Mouse (Mus musculus) adipocyte (in vitro differentiated cells): ENCODE measurements around the gene Grin2d.

Experiments used
- DNase-seq: peaks from one replicate; pipeline ENCODE4 v3.0.0-alpha.2; 2016; ENCODE audit warnings: low spot score

Gene Grin2d

DNA sequence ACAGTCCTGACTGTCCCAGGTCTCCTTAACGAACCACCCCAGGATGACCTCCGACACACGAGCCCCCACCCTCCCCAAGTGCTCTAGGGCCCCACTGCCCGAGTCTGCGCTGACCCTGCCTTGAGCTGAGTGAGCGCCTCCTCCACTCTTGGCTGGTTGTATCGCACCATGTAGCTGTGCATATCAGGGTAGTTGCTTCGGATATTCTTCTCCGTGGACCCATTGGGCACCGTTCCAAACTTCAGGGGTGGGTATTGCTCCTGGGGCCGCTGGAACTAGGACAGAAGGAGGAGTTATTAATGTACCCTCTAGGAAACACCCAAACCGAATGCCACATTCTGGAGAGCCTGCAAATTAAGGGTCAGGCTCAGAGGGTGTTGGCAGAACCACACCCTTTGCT lies 25.1 kb downstream of the Grin2d start:
- no peak for DNase-seq

DNA sequence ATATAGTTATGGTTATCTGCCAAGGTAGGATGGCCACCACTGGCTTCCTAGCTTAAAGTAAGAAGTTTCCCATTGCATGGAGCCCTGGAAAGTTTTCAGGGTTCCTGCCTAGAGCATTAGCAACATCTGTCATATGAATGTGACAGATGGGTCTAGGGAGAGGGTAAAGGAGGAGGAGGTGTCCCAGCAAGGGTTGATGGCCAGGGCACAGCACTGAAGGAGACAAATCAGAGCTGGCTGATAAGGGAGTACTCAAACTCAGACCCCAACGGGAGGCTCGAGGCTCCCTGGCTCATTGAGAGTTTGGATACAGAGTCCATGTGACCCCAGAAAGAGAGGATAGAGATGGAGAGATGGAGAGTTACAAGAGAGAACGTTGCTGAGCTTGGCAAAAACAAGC lies 27.5 kb downstream of the Grin2d start:
- no peak for DNase-seq

DNA sequence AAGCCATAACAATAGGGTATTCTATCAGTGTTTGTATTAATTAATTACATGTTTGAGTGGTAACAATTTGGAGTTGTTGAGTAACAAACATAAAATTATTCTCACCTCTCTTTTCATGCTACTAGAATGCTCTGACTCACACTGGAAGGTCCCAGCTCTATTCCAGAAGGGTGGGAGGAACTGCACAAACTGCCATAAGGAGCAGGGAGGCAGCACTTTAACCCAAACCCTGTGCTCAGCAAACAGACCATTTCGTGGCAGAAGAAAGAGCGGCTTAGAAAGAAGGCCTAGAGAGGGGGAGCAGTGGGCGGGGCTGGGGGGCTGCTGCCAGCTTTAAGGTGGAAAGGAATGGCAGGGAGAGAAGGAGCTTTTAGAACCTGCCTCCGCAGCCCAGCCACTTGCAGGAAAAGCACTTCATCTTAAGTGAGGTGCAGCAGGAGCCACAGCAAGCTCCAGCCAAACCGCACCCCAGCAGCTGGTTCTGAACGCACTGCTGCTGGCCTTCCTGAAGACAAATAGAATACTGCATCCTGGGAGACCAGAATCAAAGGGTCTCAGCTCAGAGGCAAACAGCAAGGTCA lies 29.6 kb downstream of the Grin2d start:
- no peak for DNase-seq

DNA sequence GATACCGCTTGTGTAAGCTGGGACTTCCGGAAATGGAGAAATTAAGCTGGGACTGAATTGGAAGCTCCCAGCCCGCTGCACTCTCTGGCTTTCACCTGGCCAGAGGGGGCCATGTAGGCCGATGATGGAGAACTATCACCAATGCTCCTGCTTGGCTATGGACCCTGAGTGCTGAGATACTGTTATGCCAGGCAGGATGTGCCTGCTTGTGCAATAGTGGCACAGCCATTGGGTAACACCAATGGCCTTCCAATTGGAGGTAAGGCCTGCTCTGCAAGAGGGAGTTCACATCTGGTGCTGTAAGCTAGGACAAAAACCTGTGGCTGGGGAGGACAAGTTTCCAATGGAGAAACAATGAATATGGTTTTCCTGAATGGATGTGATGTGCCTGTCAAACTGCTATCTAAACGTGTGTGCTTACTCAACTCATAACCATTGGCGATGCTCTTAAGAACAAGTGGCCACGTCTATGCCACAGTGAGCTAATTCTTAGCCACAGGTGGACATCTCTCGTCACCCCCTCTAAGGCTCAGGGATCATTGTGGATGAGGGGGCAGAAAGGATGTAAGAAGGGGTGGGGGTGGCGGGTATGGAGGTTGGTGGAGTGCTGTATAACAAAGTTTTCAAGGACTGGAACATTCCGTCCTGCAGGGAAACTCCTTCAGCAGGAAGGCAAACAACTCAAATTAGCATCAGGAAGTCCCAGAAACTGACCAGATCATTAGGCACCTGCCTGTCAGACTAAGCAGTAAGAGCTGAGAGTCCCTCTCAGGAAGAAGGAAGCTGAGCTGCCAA lies 35.0 kb downstream of the Grin2d start:
- no peak for DNase-seq

DNA sequence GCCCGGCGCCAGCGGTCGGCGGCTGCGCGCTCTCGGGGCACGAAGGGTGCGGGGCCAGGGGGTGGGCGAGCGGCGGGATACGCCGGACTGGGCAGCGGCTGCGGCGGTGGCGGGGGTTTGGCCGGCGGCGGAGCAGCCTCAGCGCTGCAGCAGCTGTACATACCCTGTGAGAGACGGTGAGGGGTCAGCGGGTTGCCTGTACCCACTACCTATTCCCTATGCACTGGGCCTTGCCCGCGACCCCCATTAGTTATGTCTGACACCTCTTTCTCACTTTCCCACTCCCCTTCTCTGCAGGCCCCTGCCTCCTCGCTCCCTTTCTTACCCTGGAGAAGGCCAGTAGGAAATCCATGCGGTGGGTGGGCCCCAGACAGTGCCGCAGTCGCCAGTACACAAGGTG lies 44.3 kb downstream of the Grin2d start:
- DNase-seq, result no peak

DNA sequence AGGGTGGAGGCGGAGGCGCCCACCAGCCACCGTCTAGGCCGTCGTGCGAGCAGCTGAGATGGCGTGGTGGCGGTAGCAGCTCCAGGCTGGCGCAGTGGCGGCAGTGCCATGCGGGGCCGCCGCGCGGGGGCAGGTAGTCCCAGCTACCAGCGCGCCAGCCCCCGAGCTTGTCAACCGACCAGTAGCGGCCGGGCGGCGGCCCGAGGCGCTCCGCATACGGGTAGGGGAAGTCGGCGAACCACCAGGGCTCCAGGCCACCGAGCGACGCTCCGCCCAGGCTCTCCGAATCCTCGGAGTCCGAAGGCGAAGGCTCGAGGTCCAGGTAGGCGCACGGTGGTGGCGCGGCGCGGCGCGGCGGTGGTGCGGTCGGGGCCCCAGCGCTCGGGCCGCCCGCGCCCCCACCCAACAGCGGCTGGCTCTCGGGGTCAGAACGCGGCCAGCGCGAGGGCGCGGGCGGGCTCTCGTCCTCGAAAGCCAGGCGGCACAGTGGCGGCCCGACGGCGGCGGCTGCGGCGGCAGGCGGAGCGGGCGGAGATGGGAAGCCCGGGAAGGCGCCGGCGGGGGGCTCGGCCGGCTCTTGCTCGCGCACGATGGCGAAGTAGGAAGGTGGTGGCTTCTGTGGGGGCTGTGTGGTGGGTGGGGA lies 44.9 kb downstream of the Grin2d start:
- no peak for DNase-seq

DNA sequence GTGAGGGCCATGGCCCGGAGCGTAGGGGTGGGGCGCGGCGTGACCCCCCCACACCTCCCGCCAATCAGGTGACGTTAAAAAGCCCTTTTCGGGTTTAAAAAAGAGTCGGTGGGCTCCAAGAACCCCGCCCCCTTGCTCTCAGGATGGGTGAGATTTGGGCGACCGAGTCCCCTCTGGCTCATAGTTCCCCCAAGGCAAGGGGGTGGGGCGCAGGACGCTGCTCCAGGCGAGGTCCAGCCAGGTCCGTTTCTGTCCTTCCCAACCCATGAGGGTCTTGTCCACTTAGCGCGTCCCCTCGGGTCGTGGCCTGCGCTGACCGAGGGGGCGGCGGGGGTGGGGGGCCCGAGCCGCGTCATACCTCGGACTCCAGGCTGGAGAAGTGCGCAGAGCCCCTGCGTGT lies 45.8 kb downstream of the Grin2d start:
- no peak for DNase-seq

DNA sequence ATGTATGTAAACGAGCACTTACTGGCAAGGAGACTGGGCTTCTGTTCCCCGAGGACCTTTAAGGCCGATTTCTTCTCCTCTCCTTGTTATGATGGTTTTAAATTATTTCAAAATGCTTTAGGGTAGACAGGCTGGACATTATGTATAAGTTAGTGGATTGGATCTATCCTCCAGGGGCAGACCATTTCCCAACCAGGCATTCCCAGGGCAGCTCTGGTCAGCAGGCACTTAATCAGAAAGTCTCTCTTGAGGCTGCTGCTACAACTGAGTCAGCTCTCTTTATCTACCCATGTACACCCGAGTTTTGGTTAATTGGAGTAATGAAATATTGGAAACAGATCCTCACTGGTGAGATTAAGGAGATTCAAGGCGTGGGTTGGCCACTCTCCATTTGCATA lies 47.1 kb downstream of the Grin2d start:
- no peak for DNase-seq

DNA sequence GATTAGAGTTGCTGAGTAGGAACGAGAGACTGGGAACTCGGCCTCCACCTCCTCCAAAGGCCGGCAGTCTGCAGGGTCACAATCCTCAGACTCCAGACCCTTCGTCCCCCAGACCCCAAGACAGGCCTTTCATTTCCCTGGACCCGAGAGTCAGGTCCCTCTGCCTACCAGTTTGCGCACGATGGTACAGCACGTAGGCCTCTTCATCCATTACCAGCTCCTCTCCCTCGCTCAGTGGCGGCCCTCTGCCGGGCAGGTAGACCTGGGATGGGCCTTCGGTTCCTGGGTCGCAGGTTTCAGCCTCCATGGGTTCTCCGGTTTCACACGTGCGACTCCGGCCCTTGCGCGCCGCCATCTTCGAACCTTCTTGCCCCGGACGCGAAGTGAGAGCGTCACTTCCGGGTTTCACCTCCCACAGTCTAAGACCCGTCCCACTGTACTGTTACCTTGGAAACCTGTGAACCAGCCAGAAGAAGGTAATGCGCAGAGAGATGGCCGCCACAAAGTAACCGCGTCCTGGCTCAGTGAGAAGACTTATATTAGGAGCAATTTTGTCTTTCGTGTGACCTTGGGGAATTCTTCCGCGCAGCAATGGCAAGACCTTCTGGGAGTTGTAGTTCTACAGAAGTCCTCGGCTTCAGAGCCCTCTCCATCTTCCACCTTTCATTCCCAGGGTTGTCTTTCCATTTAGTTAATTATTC lies 47.6 kb downstream of the Grin2d start, which contains the start of gene Grwd1:
Gene Grwd1 (minus strand): TSS at position 518 of the 701 bp plus-strand sequence.
- peak; percentile 88 for DNase-seq

DNA sequence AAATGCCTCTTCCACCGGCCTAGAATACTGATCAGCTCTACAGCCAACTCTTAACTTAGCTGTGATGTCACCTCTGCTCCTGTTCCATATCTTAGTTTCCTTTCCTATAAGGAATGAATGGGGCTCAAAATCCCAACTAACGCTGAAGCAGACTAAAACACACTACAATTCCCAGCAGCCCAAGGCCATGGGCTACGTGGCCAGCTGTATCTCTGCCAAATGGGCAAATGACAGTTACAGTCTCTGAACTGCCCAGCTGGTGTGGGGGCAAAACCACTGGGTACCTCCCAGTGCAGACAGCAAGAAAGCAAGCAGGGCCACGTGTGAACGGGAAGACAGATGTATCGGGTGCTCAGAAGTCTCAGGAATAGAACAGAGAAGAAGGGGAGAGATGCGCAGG lies 51.5 kb downstream of the Grin2d start:
- DNase-seq, result peak; percentile 39

DNA sequence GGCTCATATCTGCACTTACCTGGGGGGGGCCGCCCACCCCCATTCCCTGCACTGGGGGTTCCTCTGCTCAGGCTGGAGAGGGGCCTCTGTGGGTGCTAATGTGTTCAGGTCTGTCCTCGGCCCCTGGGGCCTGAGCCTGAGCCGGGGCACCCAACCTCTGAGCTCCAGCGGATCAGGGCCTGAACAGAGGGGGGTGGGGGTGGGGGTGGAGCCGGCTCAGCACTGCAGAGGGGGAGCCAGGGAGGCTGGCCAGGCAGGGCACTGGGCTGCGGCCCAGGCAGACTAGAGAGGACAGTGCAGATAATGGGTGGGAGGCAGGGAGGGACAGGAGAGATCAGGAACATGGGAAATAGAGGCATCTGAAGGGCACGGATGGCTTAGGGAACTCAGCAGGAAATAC lies 53.6 kb downstream of the Grin2d start, which contains the start of gene Kcnj14:
Gene Kcnj14 (minus strand): TSS at position 185 of the 400 bp plus-strand sequence.
- DNase-seq, result no peak

DNA sequence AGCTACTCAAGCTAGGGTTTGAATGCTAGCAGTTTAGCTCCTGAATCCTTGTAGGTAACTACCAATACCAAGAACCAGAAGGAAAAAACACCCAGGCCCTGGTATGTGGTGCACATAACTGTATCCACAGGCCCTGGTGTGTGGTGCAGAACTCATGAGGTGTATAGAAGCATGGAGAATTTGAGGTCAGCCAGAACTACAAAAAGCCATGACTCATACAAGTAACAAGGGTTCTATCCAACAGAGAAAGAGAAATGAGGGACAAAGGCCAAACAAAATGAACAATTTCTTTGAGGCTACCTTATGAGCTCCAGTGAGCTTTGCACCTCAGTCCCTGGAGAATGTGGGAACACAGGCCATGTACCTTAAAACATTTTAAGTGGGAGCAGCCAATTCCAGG lies 57.3 kb downstream of the Grin2d start:
- DNase-seq, result no peak

DNA sequence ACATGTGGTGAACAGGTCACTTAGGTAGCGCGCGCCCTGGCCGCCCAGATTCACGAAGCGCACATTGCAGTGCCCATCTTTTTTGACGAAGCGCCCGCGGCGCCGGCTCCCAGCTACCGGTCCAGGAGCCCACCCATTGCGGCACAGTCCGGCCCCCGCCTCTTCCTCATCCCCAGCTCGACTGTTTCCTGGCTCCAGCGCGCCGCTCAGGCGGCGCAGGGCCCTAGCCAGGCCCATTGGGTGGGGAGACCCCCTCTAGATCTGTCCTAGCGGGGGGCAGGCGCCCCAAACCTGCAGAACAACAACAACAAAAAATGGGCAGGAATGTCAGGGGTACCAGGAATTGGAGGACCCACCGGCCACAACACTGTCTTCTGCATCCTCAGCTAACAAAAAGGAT lies 58.3 kb downstream of the Grin2d start:
- DNase-seq, result no peak

DNA sequence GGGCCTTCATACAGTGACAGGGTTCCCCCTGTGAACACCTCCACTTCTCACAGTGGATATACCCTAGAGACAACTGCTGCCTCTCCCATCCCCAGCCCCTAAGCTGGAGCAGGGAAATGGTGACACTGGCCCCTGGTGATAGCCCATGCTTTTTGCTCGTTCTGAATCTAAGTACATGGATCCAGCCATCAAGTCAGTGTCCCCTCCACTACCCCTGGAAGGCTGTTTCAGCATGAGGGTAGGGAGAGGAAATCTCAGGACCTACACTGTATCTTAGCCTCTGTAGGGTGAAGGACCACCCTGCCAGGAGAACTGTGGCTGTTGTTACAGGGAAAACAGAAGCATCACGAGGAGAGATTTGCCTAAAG lies 62.2 kb downstream of the Grin2d start:
- no peak for DNase-seq

DNA sequence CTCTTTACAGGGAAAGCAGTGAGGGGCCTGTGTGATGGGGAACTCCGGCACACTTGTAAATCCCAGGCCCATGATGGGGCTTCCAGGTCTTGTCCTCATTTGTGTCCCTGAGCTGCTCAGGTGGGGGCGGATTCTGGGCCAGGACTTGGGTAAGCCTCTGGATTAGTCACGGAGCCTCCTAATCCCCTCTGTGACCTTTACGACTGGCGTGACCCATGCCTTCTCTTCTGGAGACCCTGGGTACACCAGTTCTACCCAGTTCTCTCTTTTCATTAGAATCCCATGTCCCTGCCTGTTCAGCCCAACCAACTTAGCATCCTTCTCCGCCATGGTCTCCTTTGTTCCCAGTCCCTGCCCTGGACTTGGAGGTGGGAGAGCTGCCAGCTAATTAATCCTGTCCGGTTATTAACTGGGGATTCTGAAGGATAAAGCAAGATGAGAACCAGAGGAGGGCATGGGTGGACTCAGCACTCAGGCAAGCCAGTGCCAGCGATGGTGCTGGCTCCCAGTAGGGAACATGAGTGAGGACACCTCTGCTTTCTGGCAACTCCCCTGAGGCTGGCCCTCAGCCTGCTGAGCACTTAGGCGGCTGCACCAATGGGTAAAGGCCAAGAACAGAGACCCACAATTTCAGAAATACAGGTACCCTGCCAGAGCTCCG lies 62.7 kb downstream of the Grin2d start:
- no peak for DNase-seq

DNA sequence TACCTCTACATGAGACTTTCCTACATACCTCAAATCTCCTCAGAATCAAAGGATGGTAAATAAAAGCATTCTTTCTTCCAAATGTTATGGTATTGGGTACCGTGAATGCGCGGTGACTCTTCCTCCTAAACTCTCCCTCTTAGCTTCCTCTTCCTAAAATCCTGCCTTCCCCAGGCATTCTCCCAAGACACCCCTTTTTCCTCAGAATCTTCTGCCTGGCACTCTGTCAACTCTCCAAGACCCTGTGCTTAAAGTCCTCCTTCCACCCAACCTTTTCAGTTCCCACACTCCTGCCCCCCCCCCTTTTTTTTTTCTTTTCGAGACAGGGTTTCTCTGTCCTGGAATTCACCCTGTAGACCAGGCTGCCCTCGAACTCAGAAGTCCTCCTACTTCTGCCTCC lies 63.3 kb downstream of the Grin2d start:
- DNase-seq, result no peak

DNA sequence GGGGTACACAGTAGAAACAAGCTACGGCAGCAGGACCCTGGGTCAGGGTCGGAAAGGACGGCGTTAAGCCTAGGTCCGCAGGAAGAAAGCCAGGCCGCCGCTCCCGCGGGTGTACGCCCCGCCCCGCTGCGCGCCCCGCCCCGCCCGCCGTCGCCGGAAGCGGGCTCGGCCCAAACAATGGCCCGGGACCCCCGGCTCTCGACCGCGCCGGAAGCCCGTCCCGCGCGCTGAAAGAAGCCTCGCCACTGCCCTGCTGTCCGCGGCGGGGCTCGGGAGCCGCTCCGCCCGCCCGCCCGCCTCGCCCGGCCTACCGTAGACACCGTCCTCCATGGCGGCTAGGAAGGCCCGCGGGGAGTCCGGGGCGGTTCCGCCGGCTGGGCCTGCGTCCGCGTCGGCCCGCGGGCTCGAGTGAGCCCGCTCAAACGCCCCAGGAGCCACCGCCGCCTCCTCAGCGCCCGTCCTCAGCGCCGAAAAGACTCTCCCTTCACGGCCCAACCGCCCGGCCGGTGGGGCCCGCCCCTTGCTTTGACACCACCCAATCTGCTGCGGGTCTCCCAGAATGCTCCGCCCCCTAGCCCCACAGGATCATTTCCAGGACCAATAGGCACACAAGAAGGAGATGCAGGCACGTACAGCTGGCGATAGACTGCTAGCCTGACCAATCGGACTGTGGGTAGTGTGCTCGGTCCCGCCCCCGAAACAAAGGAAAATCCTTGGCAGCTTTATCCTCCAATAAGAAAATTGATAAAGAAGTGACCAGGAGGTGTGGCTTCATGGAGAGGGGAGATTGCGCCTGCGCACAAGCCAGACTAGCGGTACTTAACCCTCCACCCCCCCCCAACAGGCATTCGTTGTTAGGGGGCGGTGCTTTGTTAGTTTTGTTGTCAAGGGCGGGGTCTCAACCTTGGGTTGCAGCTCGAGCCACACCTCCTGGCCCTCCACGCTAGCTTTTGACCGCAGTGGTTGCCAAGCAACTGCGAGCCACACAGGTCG lies 64.1 kb downstream of the Grin2d start, which contains the start of gene Cyth2:
Gene Cyth2 (minus strand): TSS at position 795 of the 993 bp plus-strand sequence.
- peak; percentile 99 for DNase-seq

DNA sequence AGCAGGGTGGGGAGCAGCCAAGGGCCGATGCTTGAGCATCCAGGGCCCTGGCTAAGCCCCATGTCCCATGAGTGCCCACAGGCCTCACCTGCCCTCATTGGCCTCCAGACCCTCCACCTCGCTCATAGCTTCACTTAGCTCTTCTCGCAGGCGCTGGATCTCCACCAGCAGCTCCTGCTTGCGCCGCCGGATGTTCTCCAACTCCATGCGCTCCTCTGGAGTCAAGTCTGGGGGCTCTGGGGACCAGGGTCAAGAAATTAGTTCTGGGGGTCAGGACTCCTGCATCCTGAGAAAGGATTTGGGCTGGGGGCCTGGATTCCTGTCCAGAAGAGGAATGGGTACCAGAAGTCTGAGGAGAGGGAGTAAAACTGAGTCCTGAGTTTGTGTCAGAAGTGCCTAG lies 65.3 kb downstream of the Grin2d start:
- DNase-seq, result no peak

DNA sequence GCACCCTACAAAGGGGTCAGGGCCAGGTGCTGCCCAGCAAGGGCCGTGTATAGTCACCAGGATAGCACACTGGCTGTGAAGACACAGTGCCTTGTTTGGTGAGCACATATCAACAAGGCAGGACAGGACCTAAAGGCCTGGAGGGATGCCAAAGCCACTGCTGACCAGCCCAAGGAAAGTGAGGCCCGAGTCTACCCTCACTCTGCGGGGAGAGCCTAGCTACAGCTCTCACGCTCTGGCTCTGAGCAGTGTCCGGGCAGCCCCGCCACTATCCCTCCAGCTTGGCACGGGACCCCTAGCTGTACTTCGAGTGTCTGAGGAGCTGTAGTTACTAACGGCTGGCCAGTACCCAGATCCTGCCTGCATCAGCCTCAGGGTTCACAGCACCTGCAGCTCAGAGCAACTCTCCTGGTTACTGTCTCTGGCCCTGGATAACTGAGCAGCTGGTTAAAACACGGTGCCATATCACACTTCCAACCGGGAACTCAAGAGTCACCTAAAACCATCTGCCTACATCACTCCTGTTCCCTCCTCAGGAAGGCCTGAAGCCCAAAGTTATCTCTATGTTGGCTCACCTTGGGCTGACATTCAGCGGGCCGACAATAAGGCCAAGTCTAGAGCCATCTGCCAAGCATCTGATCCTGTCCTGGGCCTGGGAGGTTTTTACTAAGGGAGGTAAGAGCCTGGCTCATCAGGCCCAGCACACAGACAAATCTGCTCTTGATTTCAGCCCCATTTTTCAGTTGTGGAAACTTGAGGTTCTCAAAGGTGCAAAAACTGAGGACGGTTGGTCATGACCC lies 68.7 kb downstream of the Grin2d start:
- no peak for DNase-seq

DNA sequence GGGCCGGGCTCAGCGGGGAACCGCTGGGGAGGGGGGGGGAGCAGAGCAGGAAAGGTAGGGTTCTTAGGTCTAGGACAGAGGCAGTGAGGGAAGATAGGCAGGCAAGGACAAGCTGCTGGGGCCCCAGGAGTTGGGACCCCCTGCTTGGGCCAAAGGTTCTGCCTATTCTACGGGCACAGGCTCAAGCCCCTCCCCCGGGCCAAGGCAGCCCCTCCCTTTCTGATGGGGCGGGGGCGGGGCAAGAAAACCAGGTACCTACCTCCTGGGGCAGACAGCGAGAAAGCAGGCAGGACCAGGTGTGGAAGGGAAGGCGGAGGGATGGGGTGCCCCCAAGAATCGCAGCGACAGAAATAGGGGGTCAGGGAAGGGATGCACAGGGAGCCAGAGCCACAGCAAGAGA lies 69.7 kb downstream of the Grin2d start:
- no peak for DNase-seq
